Mouse (Mus musculus): Measurements from ENCODE around the gene Abcc12. TPM values are rescaled to one million over a fixed set of nuclear protein-coding genes. Genes with fewer than 3 reads are reported as not detected.

The Abcc12 gene
- polyA plus RNA-seq, 1 experiment from 2014 or later: 0.08 TPM

DNA sequence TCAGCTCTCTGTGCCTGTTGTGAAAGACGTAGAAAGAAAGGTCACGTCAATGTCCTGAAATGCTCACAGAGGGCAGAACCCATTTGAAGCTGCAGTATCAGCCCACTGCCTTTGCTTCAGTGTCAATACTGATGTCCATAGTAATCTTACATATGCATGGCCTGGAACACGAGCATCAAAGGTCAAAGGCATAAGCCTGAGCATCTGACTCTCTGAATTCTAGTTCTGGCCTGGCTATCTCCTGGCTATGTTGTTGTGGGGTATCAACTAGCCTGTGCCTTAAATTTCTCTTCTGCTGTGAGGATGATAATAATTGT, 141.5 kb downstream of the Abcc12 start:
- H3K36me3 ChIP-seq: no peaks in the 10 kb centered on the region
- 18% methylated on average over 3 of the region's 3 CpGs for WGBS
- peak; percentile 77 for ATAC-seq (ENCODE audit: low FRiP score)
- H3K4me1 ChIP-seq (replicated peaks): peaks cover 34% of the 10 kb centered on the region
- H3K9ac ChIP-seq: no peak overlapping the region
- H3K27me3 ChIP-seq: no peaks in the 10 kb centered on the region
- H3K9me3 ChIP-seq: no peaks in the 10 kb centered on the region
- H3K27ac ChIP-seq: peak overlapping the region; percentile 94
- H3K4me3 ChIP-seq: no peak overlapping the region
- peak overlapping the region; percentile 24; the same call in 1 of the 2 replicates for H3K4me2 ChIP-seq

DNA sequence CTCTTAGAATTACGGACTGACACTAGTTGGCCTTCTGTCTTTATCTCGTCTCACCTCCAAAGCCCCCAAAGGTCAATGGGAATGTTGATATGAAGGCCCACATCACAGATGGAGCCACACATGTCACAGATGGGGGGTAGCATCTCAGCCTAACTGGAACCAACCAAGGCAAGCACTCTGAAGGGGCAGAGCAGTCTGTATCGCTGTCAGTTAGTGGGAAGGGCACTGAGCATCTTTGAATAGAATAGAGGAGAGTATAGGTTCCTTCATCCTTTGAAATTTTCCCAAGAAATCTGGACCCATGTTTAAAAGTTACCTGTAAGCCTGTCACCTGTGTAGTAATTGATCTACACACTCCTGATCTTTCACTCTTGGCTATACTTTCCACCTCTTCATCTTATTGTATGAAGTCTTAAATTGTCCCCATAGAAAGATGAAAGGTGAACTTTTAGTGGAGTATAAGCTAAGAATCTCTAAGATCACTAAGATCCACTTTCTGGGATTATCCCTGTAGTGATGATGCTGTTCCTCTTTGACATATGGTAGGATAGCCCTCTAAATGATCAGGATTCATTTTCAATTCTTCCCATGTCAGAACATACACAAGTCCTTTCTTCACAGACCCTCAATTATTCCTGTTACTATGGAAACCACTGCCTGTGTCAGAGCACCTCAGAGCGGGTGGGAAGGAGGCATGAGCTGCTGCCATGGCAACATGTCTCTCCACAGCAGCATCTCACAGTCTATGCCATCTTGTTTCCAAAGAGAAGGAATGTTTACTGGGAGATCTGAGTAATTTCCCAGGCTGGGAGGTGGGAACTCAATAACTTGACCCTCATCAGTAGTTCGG, 142.1 kb downstream of the Abcc12 start:
- no peak overlapping the region for H3K4me3 ChIP-seq
- ATAC-seq (ENCODE audit: low FRiP score): peak; percentile 99
- 36% methylated on average over 5 of the region's 5 CpGs for WGBS
- no peaks in the 10 kb centered on the region for H3K9me3 ChIP-seq
- H3K4me1 ChIP-seq (replicated peaks): peaks cover 34% of the 10 kb centered on the region
- no peaks in the 10 kb centered on the region for H3K36me3 ChIP-seq
- H3K4me2 ChIP-seq: peak overlapping the region; percentile 24; the same call in 1 of the 2 replicates
- no peak overlapping the region for H3K9ac ChIP-seq
- H3K27me3 ChIP-seq: no peaks in the 10 kb centered on the region
- peak overlapping the region; percentile 94 for H3K27ac ChIP-seq

DNA sequence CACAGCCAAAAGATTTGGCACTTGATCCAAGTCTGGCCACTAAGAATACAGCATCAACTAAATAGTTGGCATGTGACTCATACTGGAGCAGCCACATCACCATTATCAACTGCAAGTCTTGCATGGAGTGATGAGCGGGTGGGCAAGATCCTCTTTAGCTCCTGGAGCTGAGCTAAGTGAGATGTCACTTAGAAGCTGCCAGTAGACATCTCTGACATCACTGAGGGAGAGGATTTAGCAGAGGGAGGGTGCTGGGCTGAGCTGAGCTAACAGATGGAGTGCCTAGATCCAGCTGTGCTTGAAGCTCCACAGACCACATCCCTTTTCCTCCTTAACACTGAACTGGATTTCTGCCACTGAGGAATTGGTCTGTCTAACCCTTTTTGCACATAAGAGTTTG, 143.1 kb downstream of the Abcc12 start:
- no peak overlapping the region for H3K4me3 ChIP-seq
- H3K4me1 ChIP-seq (replicated peaks): peaks cover 34% of the 10 kb centered on the region
- H3K9me3 ChIP-seq: no peaks in the 10 kb centered on the region
- 85% methylated on average over 1 of the region's 1 CpGs for WGBS
- no peak overlapping the region for H3K4me2 ChIP-seq
- H3K27me3 ChIP-seq: no peaks in the 10 kb centered on the region
- no peaks in the 10 kb centered on the region for H3K36me3 ChIP-seq
- no peak for ATAC-seq (ENCODE audit: low FRiP score)
- H3K27ac ChIP-seq: peak overlapping the region; percentile 94
- H3K9ac ChIP-seq: no peak overlapping the region

Small RNAs within 50 kb of the gene (microRNA-seq; reads per million reads assigned to microRNA genes)
- not detected for gene Gm44348

Other genes starting within 250 kb of the Abcc12 start
- 92.4 and 93.1 TPM in 2 replicates for gene Lonp2, start 43.4 kb upstream of the Abcc12 start, polyA plus RNA-seq (2015; fragmentation: Nextera tagmentation; extraction: Ambion mirVana)
- gene Gm10638, start 165.0 kb upstream of the Abcc12 start, polyA plus RNA-seq (2015; fragmentation: Nextera tagmentation; extraction: Ambion mirVana): 7.5 and 7.8 TPM in 2 replicates
- gene Siah1a, start 165.2 kb upstream of the Abcc12 start, polyA plus RNA-seq (2015; fragmentation: Nextera tagmentation; extraction: Ambion mirVana): 85.7 and 88.6 TPM in 2 replicates